Mouse (Mus musculus) forebrain, embryonic 10.5 days (tissue): Measurements from ENCODE around the gene Ensa. TPM values are rescaled to one million over a fixed set of nuclear protein-coding genes. Genes with fewer than 3 reads are reported as not detected.
"Not testable (repeated sequence)": the region's sequence is repeated elsewhere in the genome, so short reads cannot be mapped to it uniquely, and the experiment has no call there.

Experiments
- DNase-seq: peaks from one replicate; pipeline ENCODE4 v3.0.0-alpha.2; 2017; ENCODE audit warnings: low spot score; ENCODE audit errors: extremely low spot score
- H3K27ac ChIP-seq: fragments of 300-500 bp; sonication (generic); 2 replicates; pipeline ENCODE4 v1.5.1; 2016; ENCODE audit warnings: mild to moderate bottlenecking
- H3K27me3 ChIP-seq: fragments of 300-500 bp; sonication (generic); 2 replicates; pipeline ENCODE4 v1.6.1; 2016; ENCODE audit warnings: mild to moderate bottlenecking; ENCODE audit not compliant: poor library complexity, severe bottlenecking
- H3K36me3 ChIP-seq: fragments of 300-500 bp; sonication (generic); replicated peaks from 2 replicates; pipeline ENCODE4 v1.6.1; 2016; ENCODE audit warnings: mild to moderate bottlenecking, moderate library complexity
- H3K4me1 ChIP-seq: fragments of 300-500 bp; sonication (generic); 2 replicates; pipeline ENCODE4 v1.6.1; 2016
- H3K4me3 ChIP-seq: fragments of 300-500 bp; sonication (generic); 2 replicates; pipeline ENCODE4 v1.5.1; 2016; ENCODE audit warnings: mild to moderate bottlenecking, moderate library complexity
- H3K9me3 ChIP-seq: fragments of 300-500 bp; sonication (generic); 2 replicates; pipeline ENCODE4 v1.6.1; 2016; ENCODE audit warnings: mild to moderate bottlenecking, moderate library complexity
- WGBS: fragments of 180-500 bp; shearing (Covaris S2); methylation state at CpG from one replicate; pipeline ENCODE4 v1.1.7; 2016; 5-methylcytosine and 5-hydroxymethylcytosine counted together
- polyA plus RNA-seq: library from polyadenylated mRNA; unstranded; fragments of >200 nt; fragmentation: Nextera tagmentation; extraction: Ambion mirVana; gene quantifications from 2 replicates; pipeline ENCODE4 v1.2.1, GENCODE M21; 2016

Gene Ensa
- polyA plus RNA-seq, 1 experiment from 2014 or later = 85.8 TPM

DNA sequence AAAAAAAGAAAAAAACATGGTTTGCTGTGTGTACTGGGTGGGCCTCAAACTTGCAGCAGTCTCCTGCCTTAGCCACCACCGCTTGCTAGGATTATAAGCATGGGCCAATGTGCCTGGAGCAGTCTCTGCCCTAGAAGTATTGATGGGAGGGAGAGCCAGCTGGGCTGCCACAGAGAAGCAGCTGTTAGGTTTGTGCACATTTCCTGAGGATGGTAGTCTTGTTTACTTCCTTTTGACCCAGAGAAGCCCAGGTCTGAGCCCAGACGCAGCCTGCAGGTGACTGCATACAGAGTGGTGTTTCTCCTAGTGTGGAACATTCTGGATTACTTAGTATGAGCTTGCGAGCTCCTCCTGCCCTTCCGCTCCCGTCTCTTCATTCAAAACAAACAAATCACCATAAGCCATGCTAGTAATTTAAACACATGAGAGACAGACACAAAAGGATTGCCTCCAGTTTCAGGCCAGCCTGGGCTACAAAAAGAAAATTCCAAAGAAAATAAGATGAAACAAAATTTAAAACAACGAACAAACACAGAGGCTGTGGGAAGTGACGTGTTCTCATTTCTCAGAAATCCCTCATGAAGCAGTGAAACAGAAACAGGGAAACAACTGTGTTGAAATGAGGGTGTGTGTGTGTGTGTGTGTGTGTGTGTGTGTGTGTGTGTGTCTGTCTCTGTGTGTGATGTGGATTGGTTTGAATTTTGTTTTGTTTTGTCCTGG lies 44.0 kb downstream of the Ensa start:
- Histone ChIP-seq H3K9me3 (peaks cover 5% of the 10 kb centered on the region; the same call in 1 of the 2 replicates), H3K27me3 (no peaks in the 10 kb centered on the region), H3K27ac (peak overlapping the region; percentile 72), H3K36me3 (peaks cover 75% of the 10 kb centered on the region), H3K4me3 (no peak overlapping the region; the same call in 1 of the 2 replicates), H3K4me1 (peaks cover 62% of the 10 kb centered on the region)
- WGBS = 92% methylated on average over 7 of the region's 7 CpGs
- no peak for DNase-seq

DNA sequence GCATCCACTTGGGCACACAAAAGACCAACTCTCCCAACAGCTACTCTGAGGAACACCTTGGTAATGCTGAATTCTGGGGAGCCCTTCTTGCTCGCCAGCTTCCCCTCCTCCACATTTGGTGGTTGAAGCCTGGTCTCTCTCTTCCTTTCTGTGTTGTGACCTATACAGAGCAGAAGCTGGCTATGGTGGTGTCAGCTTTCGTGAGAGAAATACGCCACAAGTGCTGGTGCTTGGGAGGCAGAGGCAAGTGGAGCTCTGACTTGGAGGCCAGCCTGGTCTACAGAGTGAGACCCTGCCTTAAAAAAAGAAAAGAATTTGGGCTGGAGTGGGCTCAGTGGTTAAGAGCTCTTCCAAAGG lies 44.5 kb downstream of the Ensa start:
- Histone ChIP-seq H3K27me3 (no peaks in the 10 kb centered on the region), H3K27ac (no peak overlapping the region), H3K9me3 (peaks cover 5% of the 10 kb centered on the region; the same call in 1 of the 2 replicates), H3K4me3 (no peak overlapping the region), H3K36me3 (peaks cover 75% of the 10 kb centered on the region), H3K4me1 (peaks cover 62% of the 10 kb centered on the region)
- DNase-seq = no peak
- WGBS = 86% methylated on average over 3 of the region's 3 CpGs

DNA sequence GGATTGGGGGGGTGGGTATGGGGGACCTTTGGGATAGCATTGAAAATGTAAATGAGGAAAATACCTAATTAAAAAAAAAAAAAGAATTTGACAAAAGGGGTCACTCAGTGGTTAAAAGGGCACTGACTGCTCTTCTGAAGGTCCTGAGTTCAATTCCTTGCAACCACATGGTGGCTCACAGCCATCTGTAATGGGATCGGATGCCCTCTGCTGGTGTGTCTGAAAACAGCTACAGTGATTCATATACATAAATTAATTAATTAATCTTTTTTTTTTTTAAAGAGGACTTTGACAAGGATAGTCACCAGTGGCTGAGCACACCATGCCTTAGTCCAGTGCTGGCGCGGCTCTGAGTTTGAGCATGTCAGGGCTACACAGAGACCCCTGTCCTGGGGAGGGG lies 45.6 kb downstream of the Ensa start:
- not testable (repeated sequence) for DNase-seq

DNA sequence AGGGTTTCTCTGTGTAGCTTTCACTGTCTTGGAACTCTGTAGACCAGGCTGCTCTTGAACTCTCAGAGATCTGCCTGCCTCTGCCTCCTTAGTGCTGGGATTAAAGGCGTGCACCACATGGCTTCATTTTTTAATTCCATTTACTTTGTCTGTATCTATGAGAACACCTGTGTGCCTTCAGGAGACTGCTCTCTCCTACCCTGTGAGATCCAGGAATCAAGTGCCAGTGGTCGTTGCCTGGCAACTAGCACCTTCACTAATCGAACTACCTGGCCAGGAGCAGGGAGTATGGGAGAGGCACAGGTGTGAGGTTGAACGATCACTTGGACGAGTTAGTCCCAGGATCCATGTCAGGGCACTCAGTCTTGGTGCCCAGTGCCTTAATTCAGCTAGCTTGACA lies 46.4 kb downstream of the Ensa start:
- H3K36me3 ChIP-seq = peaks cover 59% of the 10 kb centered on the region
- H3K9me3 ChIP-seq = peaks cover 5% of the 10 kb centered on the region; the same call in 1 of the 2 replicates

More for the DNA sequence above, 45.6 kb downstream of the Ensa start:
- Histone ChIP-seq H3K4me1 (peaks cover 62% of the 10 kb centered on the region), H3K36me3 (peaks cover 65% of the 10 kb centered on the region)
- WGBS = 96% methylated on average over 3 of the region's 3 CpGs
- H3K27me3 ChIP-seq, H3K27ac ChIP-seq, H3K4me3 ChIP-seq, H3K9me3 ChIP-seq: not testable (repeated sequence)

DNA sequence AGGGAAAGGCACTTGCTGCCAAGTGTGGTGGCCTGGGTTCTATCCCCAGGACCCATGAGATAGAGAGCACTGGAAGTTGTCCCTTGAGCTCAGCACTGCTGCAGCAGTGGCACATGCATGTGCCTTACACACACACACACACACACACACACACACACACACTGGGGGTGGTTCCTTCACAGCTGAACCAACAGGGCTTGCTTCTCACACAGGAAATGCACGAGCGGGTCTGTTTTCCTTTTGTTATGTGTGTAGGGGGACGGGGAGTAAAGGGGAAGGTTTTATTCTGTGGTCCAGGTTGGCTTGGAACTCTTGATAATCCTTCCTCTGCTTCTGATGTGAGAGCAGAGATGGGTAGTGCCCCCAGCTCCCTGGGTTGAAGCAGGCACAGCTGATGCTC lies 47.7 kb downstream of the Ensa start:
- WGBS = 73% methylated on average over 3 of the region's 3 CpGs
- peaks cover 64% of the 10 kb centered on the region for H3K36me3 ChIP-seq
- DNase-seq = no peak
- H3K27ac ChIP-seq = 0 out of 2 replicates have a peak overlapping the region, but pooled peaks have one; percentile 78
- H3K4me3 ChIP-seq = no peak overlapping the region
- no peaks in the 10 kb centered on the region for H3K27me3 ChIP-seq
- H3K9me3 ChIP-seq = peaks cover 5% of the 10 kb centered on the region; the same call in 1 of the 2 replicates
- H3K4me1 ChIP-seq = peaks cover 63% of the 10 kb centered on the region

More for the DNA sequence above, 46.4 kb downstream of the Ensa start:
- DNase-seq = no peak
- H3K4me1 ChIP-seq = peaks cover 65% of the 10 kb centered on the region
- WGBS = 94% methylated on average over 5 of the region's 5 CpGs
- no peaks in the 10 kb centered on the region for H3K27me3 ChIP-seq
- no peak overlapping the region for H3K4me3 ChIP-seq
- H3K27ac ChIP-seq = no peak overlapping the region

DNA sequence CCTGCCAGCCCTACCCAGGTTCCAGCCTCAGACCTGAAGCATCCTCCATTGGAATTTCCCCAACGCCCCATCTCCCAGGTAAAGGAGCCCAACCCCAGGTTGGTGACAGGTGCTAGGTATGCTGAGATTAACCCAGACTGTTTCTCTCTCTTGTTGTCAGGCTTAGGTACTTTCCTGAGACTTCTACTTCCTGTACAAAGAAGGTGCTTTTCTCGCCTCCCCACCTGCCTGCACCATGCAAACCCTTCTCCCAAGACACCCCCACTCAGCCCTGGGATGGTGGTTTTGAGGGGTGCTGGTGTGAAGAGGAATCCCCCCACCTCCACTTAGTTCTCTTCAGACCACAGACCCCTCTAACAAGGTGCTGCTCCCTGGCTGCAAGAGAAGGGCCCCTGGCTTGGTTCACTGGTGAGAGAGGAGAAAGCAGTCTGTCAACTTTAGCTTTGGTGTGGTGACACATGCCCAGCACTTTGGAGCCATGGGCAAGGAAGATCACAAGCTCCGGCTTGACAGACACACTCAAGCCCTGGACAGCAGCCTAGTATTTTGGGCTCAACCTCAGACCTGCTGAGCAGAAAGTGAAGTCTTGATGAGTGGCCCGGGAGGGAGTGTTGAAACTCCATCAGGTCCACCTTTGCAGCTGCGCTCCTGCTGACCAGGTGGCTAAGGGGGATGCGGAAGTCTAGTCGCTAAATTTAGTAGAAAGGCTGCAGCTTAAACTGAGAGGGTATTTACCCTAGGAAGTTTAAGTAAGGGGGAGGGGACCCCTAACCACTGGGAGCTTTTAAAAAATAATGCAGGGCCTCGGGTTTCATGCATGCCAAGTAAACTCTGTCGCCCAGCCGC lies 48.3 kb downstream of the Ensa start:
- Histone ChIP-seq H3K4me3 (no peak overlapping the region), H3K4me1 (peaks cover 57% of the 10 kb centered on the region), H3K36me3 (peaks cover 64% of the 10 kb centered on the region), H3K27me3 (no peaks in the 10 kb centered on the region), H3K9me3 (peaks cover 5% of the 10 kb centered on the region; the same call in 1 of the 2 replicates), H3K27ac (peak overlapping the region; percentile 78)
- no peak for DNase-seq
- 59% methylated on average over 10 of the region's 10 CpGs for WGBS

DNA sequence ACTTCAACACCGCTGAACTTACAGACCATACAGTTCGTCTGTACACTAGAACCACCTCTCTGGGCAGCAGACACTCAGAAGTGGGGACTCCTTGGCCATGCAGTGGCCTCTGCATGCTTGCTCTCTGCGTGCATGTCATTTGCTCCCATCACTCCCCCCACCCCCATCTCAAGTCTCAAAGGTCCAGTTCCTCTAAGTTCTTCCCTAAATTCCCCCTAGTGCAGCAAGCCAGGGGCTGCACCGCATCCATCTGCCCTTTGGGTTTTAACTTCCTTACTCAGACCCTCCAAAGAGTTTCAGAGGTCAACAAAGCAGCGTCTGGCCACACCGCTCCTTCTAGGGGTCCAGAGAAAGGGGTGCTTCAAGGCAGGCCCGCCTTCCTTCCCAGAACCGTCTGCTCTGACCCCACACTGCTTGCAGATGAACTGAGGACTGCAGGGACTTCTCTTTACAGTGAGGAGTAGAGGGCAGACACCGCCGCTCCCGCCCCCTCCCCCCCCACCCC lies 49.0 kb downstream of the Ensa start:
- DNase-seq = no peak
- 31% methylated on average over 11 of the region's 11 CpGs for WGBS
- Histone ChIP-seq H3K27me3 (no peaks in the 10 kb centered on the region), H3K4me1 (peaks cover 50% of the 10 kb centered on the region), H3K4me3 (peak overlapping the region; percentile 20), H3K36me3 (peaks cover 57% of the 10 kb centered on the region), H3K27ac (peak overlapping the region; percentile 78), H3K9me3 (peaks cover 5% of the 10 kb centered on the region; the same call in 1 of the 2 replicates)

DNA sequence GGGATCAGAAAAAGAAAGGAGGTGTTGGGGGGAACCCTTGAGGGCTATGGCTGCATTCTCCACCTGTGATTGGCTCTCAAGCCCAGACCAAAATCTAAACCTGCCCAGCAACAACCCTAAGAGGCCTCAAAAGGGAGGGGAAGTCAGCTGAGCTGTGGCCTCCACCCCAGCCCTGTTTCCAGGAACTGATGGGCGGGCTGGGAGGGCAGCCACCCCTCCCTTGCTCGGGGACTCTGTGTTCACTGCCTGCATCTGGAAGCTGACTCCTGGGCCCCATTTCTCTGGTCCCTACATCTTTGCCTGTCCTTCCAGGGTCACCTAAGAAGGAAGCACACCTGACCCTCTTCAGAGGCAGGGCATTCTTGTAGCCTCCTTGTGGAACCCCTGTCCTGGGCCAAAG lies 49.4 kb downstream of the Ensa start:
- H3K4me3 ChIP-seq = peak overlapping the region; percentile 20; the same call in 1 of the 2 replicates
- H3K4me1 ChIP-seq = peaks cover 50% of the 10 kb centered on the region
- DNase-seq = peak; percentile 50
- 24% methylated on average over 2 of the region's 2 CpGs for WGBS
- peaks cover 52% of the 10 kb centered on the region for H3K36me3 ChIP-seq
- H3K27me3 ChIP-seq = no peaks in the 10 kb centered on the region
- peak overlapping the region; percentile 78 for H3K27ac ChIP-seq
- H3K9me3 ChIP-seq = peaks cover 2% of the 10 kb centered on the region; the same call in 1 of the 2 replicates

DNA sequence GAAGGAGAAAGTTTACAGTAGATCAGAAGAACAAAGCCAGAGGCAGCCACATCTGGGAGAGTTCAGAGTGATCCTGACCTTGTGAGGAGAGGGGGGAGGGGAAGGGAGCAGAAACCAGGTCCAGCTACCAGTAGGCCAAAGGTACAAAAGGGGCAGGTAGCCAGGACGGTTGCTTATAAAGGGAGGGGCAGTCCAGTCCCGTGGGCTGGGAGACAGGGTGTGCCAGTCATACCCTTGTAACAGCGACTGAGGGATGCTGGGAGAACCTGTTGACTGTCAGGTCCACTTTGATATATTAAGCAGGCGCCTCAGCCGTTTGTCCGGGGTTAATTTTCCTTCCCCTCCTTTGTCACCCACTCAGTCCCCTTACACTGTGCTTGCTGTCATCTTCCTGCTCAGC lies 50.0 kb downstream of the Ensa start:
- Histone ChIP-seq H3K4me3 (no peak overlapping the region), H3K27ac (peak overlapping the region; percentile 78), H3K4me1 (peaks cover 50% of the 10 kb centered on the region), H3K27me3 (no peaks in the 10 kb centered on the region), H3K36me3 (peaks cover 49% of the 10 kb centered on the region), H3K9me3 (no peaks in the 10 kb centered on the region)
- DNase-seq = no peak
- WGBS = 28% methylated on average over 6 of the region's 6 CpGs

DNA sequence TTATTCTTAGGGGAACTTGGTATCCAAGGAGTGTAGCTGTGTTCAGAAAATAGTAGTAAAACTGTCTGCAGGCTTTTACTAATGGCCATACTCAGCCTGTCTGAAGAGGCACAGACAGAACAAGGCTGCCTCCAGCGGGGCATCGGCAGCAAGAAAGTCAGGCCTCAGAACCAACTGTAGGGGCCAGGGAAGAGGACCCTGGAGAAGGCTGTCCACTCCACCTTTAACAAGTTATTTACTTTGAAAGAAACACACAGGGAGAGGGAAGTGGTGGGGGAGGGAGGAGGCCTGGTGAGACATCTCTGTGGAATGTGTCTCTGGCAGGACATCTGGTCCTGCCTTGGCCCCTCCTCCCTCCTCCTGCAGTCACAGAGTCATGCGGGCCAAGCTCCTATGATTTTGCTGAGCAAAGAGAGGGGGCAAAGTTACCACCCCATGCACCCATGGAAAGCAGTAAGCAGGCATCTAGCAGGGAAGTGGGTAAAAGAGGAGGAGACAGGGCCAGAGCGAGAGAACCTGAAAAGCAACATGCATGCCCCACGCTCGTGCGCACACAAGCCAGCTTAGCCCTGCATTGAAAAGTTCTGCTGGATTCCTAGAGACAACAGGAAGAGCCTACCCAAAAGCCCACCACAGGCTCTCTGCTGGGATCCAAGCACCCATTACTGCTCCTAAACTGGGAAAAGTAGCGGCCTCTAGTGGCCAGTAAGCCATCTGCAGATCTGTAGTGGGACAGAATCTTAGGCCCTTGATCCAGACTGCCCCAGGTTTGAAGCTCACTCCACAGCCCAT lies 50.7 kb downstream of the Ensa start:
- H3K27ac ChIP-seq = peak overlapping the region; percentile 78
- no peaks in the 10 kb centered on the region for H3K9me3 ChIP-seq
- DNase-seq = peak; percentile 61
- H3K36me3 ChIP-seq = peaks cover 46% of the 10 kb centered on the region
- peaks cover 54% of the 10 kb centered on the region for H3K4me1 ChIP-seq
- WGBS = 23% methylated on average over 8 of the region's 8 CpGs
- no peaks in the 10 kb centered on the region for H3K27me3 ChIP-seq
- no peak overlapping the region for H3K4me3 ChIP-seq

DNA sequence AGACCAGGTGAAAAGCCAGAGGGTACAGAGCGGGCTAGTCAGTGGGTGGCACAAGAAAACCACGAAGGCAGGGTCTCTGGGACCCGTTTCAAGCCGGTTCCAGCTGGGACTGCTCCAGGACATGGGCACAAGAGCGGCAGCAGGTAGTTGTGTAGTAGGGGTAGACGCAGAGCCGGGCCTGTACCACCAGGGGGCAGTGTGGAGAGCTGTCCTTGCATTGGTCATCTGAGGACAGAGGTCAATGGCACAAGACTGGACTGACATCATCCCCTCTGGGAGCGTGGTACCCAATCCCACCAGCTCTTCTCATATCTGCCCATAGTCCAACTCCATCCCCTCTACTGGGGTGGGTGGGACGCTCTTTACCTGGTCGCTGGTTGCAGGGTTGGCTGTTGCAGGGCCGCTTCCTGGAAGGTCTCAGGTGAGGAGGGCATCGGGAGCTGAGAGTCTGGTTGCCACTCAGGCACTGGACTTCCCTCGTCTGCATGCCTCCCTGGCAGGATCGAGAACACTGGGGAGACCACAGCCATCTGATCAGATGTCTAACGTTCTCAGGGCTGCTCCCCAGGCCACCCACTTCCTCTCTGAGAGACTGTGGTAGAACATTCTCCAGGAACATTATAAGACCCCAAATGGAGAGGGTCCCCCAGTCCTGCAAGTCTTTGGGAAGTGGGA lies 52.1 kb downstream of the Ensa start:
- peak; percentile 76 for DNase-seq
- 57% methylated on average over 15 of the region's 15 CpGs for WGBS
- Histone ChIP-seq H3K9me3 (no peaks in the 10 kb centered on the region), H3K36me3 (peaks cover 33% of the 10 kb centered on the region), H3K27me3 (no peaks in the 10 kb centered on the region), H3K4me1 (peaks cover 67% of the 10 kb centered on the region), H3K4me3 (0 out of 2 replicates have a peak overlapping the region, but pooled peaks have one; percentile 3), H3K27ac (peak overlapping the region; percentile 12; the same call in 1 of the 2 replicates)
